Comparison of ENCODE assay signal across 12 mouse cellular contexts in genomic region chr17:14165934-14166610, GRCm38 (mm10). TPM values are rescaled to one million over a fixed set of nuclear protein-coding genes. Genes with fewer than 3 reads are reported as not detected.
DNase-seq lines count a peak whose midpoint lies in the region; ATAC-seq and TF ChIP-seq lines count a peak whose summit lies in the region.
"Had no signal": no experiment of that assay in that cellular context is flagged by ENCODE, and none has a peak within 500 bp of the region (broad histone marks: within the 10 kb centered on the region; RNA-seq: fewer than 3 reads in every experiment).

No protein-coding gene starts in this region.

- WGBS in heart, embryonic 10.5 days = 55% methylated on average over 9 of the region's 9 CpGs
- WGBS in hindbrain, embryonic 10.5 days = 60% methylated on average over 9 of the region's 9 CpGs
- WGBS in neural tube, embryonic 12.5 days = 58% methylated on average over 9 of the region's 9 CpGs

- no peak overlapping the region for H3K9ac ChIP-seq in neural tube, embryonic 12.5 days

- H3K4me1 ChIP-seq in heart, embryonic 10.5 days = peaks cover 58% of the 10 kb centered on the region
- H3K4me1 ChIP-seq in hindbrain, embryonic 10.5 days (replicated peaks) = peaks cover 60% of the 10 kb centered on the region
- peaks cover 19% of the 10 kb centered on the region for H3K4me1 ChIP-seq in neural tube, embryonic 12.5 days

- no peak for TF ChIP-seq CTCF in left cerebral cortex, adult 2 months (IDR thresholded peaks at IDR 0.05)

- H3K4me3 ChIP-seq in heart, embryonic 10.5 days = no peak overlapping the region
- no peak overlapping the region for H3K4me3 ChIP-seq in left cerebral cortex, adult 2 months
- H3K4me3 ChIP-seq in hindbrain, embryonic 10.5 days = peak overlapping the region; percentile 16; the same call in 1 of the 2 replicates
- no peak overlapping the region for H3K4me3 ChIP-seq in neural tube, embryonic 12.5 days
- H3K4me3 ChIP-seq: erythroblast, embryonic 14.5 days had no signal

- H3K36me3 ChIP-seq in heart, embryonic 10.5 days = no peaks in the 10 kb centered on the region
- no peaks in the 10 kb centered on the region for H3K36me3 ChIP-seq in hindbrain, embryonic 10.5 days
- no peaks in the 10 kb centered on the region for H3K36me3 ChIP-seq in neural tube, embryonic 12.5 days

- no peak for DNase-seq in heart, embryonic 10.5 days (ENCODE audit: low spot score)
- no peak for DNase-seq in heart, postnatal 36 days
- no peak for DNase-seq in left cerebral cortex, adult 2 months (ENCODE audit: extremely low spot score in 1 of 2, low spot score in 2 of 2)
- DNase-seq in left cerebral cortex, adult 18-20 months (ENCODE audit: low spot score in 2 of 2) = no peak
- no peak for DNase-seq in hindbrain, embryonic 10.5 days (ENCODE audit: low spot score)
- DNase-seq in thymus, postnatal 36 days = no peak
- no peak for DNase-seq in layer of hippocampus, postnatal 14 days (ENCODE audit: low spot score in 2 of 2)

- intact Hi-C loops in heart, postnatal 36 days (cut with DNase I) = no loop called here
- intact Hi-C loops in left cerebral cortex, adult 2 months (cut with DNase I) = loop anchor here (5.0 kb wide), 1 partner anchor 36 kb away; the partner anchor contains the start of gene Dact2

- no peak for ATAC-seq in neural tube, embryonic 12.5 days (ENCODE audit: low FRiP score, low read depth)
- ATAC-seq: inflammation-experienced regulatory T-cells, adult 6 months had no signal

- H3K27me3 ChIP-seq in heart, embryonic 10.5 days (ENCODE audit: insufficient read depth, poor library complexity, severe bottlenecking) = peaks cover 61% of the 10 kb centered on the region; the same call in 1 of the 2 replicates
- peaks cover 37% of the 10 kb centered on the region for H3K27me3 ChIP-seq in hindbrain, embryonic 10.5 days (ENCODE audit: insufficient read depth, poor library complexity, severe bottlenecking)
- no peaks in the 10 kb centered on the region for H3K27me3 ChIP-seq in neural tube, embryonic 12.5 days (replicated peaks)
- H3K27me3 ChIP-seq: Patski had no signal

- H3K4me2 ChIP-seq in neural tube, embryonic 12.5 days (replicated peaks) = peak overlapping the region; percentile 41

- H3K9me3 ChIP-seq in heart, embryonic 10.5 days = no peaks in the 10 kb centered on the region
- H3K9me3 ChIP-seq in hindbrain, embryonic 10.5 days = no peaks in the 10 kb centered on the region
- no peaks in the 10 kb centered on the region for H3K9me3 ChIP-seq in neural tube, embryonic 12.5 days

- H3K27ac ChIP-seq in heart, embryonic 10.5 days = 0 out of 2 replicates have a peak overlapping the region, but pooled peaks have one; percentile 16
- H3K27ac ChIP-seq in left cerebral cortex, adult 2 months = peak overlapping the region; percentile 88
- 0 out of 2 replicates have a peak overlapping the region, but pooled peaks have one; percentile 51 for H3K27ac ChIP-seq in hindbrain, embryonic 10.5 days
- H3K27ac ChIP-seq in neural tube, embryonic 12.5 days = no peak overlapping the region

RNA-seq across cellular contexts. Expression of gene Dact2, which starts 38.0 kb away (rescaled TPM):
- 0.59 and 1.4 TPM in 2 replicates for polyA plus RNA-seq in heart, embryonic 10.5 days (2016; fragmentation: Nextera tagmentation; extraction: Ambion mirVana)
- 1 to 10 TPM; 1.0 to 1.7 TPM for total RNA-seq in heart, postnatal 36 days (2021)
- total RNA-seq in left cerebral cortex, adult 2 months (2021) = 100 to 1,000 TPM in 1 of 2 experiments, 10 to 100 TPM in 1; 58.6 to 100 TPM
- 10 to 100 TPM; 68.0 to 88.0 TPM for total RNA-seq in left cerebral cortex, adult 18-20 months (2021)
- polyA plus RNA-seq in hindbrain, embryonic 10.5 days (2016; fragmentation: Nextera tagmentation; extraction: Ambion mirVana) = 0.33 and 0.46 TPM in 2 replicates
- 0.64 and 0.70 TPM in 2 replicates for polyA plus RNA-seq in neural tube, embryonic 12.5 days (2016; fragmentation: Nextera tagmentation; extraction: Ambion mirVana)
- total RNA-seq in layer of hippocampus, postnatal 14 days (2021) = 10 to 100 TPM; 20.0 to 23.2 TPM
- total RNA-seq: monocyte, adult 5-6 weeks had no signal
- polyA plus RNA-seq: erythroblast, embryonic 14.5 days had no signal

Comparison
In these comparisons a context has a peak if more than half of its experiments do, and no peak if none do; other contexts are left out.
1. RNA of gene Dact2, which starts 38.0 kb away (total RNA-seq): 58.6 to 100 TPM in left cerebral cortex, adult 2 months, 68.0 to 88.0 TPM in left cerebral cortex, adult 18-20 months and 20.0 to 23.2 TPM in layer of hippocampus, postnatal 14 days; 1.0 to 1.7 TPM in heart, postnatal 36 days; every median in the first group is over 4 times any median in the second.